Mouse (Mus musculus) neural tube, embryonic 10.5 days (tissue): ENCODE measurements around the gene 4930590J08Rik.

ENCODE experiments used
- DNase-seq: peaks from one replicate; pipeline ENCODE4 v3.0.0-alpha.2; 2017; ENCODE audit warnings: low spot score; ENCODE audit errors: extremely low spot score

4930590J08Rik gene

DNA sequence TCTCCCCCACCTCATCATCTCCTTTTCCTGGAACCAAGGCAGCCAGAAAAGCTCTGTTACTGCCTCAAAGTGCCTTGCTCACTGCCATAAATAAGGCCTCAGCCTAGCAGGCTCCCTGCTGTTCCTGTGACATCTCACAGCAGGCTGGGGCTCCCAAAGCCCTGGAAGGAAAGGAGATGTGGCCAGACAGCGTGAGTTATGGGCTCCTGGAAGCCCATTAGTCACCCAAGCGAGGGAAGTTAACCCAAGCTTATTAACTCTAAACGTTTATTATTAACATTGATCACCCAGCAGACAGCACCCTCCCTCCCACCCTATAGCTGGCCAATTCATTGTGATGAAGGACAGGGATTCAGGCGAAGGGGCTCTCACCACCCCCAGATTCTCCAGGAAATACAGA, 60.8 kb downstream of the 4930590J08Rik start:
- peak; percentile 45 for DNase-seq

DNA sequence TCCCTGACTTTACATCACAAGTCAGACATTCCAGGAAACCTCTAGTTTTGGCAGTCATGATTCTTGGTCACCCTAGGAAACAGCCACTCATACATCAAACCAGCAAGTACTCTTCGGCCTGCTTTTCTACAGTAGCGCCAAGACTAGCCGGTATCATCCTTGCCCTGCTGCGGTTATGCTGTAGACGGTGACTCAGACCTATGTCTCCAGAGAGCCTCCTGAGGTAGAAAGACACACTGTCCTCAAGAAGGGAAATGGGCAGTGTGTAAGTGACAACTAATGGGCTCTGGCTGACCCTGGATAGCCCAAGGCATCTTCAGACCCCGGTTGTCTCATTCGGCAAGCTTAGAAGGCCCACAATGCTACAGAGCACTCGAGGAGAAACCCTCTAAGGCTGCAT, 62.5 kb downstream of the 4930590J08Rik start:
- no peak for DNase-seq

DNA sequence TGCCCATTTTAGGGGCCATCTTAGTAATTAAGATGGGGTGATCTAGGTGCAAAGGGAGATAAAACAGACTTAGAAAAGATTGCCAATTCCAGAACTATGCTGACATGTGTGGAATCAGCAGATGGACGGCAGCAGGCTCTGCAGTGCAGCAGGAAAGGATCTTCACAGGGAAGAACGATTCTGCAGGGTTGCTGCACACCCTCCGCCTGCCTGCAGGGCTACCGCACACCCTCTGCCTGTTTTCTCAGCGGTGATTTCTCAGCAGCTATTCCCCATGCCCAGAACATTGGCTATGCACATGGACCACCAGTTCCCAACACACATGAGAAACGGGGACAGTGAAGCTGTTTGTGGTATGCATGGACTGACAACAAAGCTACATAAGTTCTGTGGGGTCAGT, 63.4 kb downstream of the 4930590J08Rik start:
- DNase-seq, result no peak

DNA sequence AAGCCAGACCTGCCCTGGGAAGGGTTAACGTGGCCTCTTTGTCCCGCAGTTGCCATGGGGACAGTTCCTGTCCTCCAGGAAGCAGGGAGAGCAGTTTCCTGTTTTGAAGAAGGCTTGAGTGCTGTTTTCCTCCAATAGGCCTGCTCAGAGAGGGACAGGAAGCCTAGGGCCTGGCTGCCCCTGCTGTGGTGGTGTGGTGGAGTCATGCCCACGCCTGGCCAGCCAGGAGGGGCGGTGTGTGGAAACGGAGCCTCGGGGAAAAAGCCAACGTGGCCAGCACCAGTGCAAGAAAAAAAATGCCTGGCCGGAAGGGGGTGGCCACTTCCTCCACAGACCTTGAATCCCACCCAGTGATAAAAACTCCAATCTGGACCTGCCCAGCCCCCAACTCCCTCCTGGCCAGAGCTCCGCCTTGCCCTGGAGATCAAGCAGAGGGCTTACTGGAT, 69.6 kb downstream of the 4930590J08Rik start:
- DNase-seq, result peak; percentile 37

DNA sequence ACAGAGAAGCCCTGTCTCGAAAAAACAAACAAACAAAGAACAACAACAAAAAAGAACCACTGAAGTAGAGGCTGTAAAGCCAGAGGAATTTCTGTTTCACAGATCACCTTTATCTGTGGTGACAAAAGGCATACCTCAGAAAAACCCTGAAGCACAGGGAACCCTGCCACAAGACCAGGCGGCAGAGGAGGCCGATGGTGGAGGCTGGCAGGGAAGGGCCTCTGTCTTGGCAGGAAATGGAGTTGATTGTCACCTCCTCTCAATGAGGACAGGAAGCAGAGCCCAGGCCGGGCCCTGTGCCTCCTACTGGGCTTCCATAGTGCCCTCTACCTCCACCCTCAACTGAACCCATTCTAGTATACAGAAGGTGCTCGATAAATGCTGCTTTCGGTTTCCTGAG, 71.4 kb downstream of the 4930590J08Rik start:
- DNase-seq, result no peak

GRCm38 (mm10) chr6:91978371-91979300, 76.0 kb downstream of the 4930590J08Rik start, which contains the start of gene Fgd5:
TSS of gene Fgd5 (plus strand) at chr6:91978878.
- peak; percentile 56 for DNase-seq

GRCm38 (mm10) chr6:91979301-91979996, 76.8 kb downstream of the 4930590J08Rik start:
- DNase-seq, result peak; percentile 44

DNA sequence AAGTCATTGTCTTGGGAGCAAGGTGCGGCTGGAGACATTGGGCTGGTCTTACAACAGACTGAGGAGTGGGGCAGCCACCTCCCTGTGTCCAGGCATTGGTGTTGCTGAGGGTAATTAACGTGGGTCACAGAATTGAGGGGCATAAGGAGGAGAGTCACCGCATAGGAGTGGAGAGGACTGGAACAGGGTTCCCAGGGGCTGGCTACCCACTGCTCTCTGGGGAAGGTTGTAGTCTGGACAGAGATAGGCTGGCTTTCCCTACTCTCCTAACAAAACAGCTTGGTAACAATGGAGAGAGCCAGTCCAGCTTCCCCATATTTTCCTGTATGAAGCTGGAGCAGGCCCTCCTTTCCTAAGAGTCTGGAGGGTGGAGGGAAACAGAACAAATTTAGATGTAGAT, 77.4 kb downstream of the 4930590J08Rik start:
- no peak for DNase-seq

- no peak for DNase-seq
These were observed 87.5 kb downstream of the 4930590J08Rik start for GRCm38 (mm10) chr6:91990101-91990500.

GRCm38 (mm10) chr6:91992823-91993222, 90.2 kb downstream of the 4930590J08Rik start:
- no peak for DNase-seq

- DNase-seq, result no peak
These were observed 91.3 kb downstream of the 4930590J08Rik start for GRCm38 (mm10) chr6:91993795-91994505.

GRCm38 (mm10) chr6:91996072-91996471, 93.5 kb downstream of the 4930590J08Rik start:
- no peak for DNase-seq
